Mouse (Mus musculus) embryo, embryonic 9.5 days (tissue): ENCODE results near the gene Gucy1a1.

Experiments used
- DNase-seq: peaks from one replicate; pipeline ENCODE4 v3.0.0-alpha.2; 2017; ENCODE audit errors: extremely low spot score

Gene Gucy1a1

GRCm38 (mm10) chr3:82074201-82074851 is 71.3 kb downstream of the Gucy1a1 start, which contains the start of gene Gucy1b1:
Gene Gucy1b1, minus strand, starts transcription at chr3:82074689.
- peak; percentile 72 for DNase-seq

- peak; percentile 55 for DNase-seq
Observed at GRCm38 (mm10) chr3:82073741-82074181, 71.8 kb downstream of the Gucy1a1 start.

- no peak for DNase-seq
Observed at GRCm38 (mm10) chr3:82067830-82068229, 77.8 kb downstream of the Gucy1a1 start.

- DNase-seq, result no peak
Observed at GRCm38 (mm10) chr3:82061402-82062180, 84.0 kb downstream of the Gucy1a1 start.

- DNase-seq, result no peak
Observed at GRCm38 (mm10) chr3:82057201-82057600, 88.4 kb downstream of the Gucy1a1 start.

GRCm38 (mm10) chr3:82054283-82054974 is 91.2 kb downstream of the Gucy1a1 start:
- no peak for DNase-seq

GRCm38 (mm10) chr3:82052029-82052428 is 93.6 kb downstream of the Gucy1a1 start:
- DNase-seq, result no peak

GRCm38 (mm10) chr3:82051468-82051867 is 94.1 kb downstream of the Gucy1a1 start:
- no peak for DNase-seq

GRCm38 (mm10) chr3:82048681-82049080 is 96.9 kb downstream of the Gucy1a1 start:
- no peak for DNase-seq

- DNase-seq, result no peak
Observed at GRCm38 (mm10) chr3:82048078-82048477, 97.5 kb downstream of the Gucy1a1 start.

- no peak for DNase-seq
Observed at GRCm38 (mm10) chr3:82047100-82047753, 98.4 kb downstream of the Gucy1a1 start.

- DNase-seq, result no peak
Observed at GRCm38 (mm10) chr3:82046087-82046486, 99.5 kb downstream of the Gucy1a1 start.

- DNase-seq, result no peak
Observed at GRCm38 (mm10) chr3:82044902-82045301, 100.7 kb downstream of the Gucy1a1 start.

GRCm38 (mm10) chr3:82043676-82044075 is 101.9 kb downstream of the Gucy1a1 start:
- DNase-seq, result no peak
